Mouse (Mus musculus): ENCODE data around the gene Bhmt.

Bhmt gene

GRCm38 (mm10) chr13:93637282-93638245 lies at the start of gene Bhmt:
Gene Bhmt, minus strand, starts transcription at chr13:93637961.
- no peak for DNase-seq (ENCODE audit: low read depth, low spot score)

DNA sequence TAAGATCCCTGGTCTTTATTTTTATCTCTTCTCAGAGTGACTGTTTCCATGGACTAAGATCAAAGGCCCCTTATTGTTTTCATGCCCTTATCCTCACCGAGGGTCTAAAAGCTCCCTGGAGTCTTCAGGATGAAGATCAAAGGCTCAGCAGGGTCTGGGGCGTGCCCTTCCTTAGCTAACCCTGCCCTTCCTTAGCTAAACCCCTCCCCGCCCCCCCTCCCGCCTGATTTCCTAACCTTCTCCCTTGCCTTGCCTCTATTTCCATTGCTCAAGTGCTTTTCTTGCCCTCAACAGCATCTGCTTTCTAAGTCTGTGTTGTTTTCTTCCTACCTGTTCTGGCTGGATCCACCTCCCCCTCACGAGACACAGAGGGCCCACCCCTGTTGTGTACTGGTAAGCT lies 49.6 kb upstream of the Bhmt start:
- DNase-seq (ENCODE audit: low read depth, low spot score), result peak; percentile 55

DNA sequence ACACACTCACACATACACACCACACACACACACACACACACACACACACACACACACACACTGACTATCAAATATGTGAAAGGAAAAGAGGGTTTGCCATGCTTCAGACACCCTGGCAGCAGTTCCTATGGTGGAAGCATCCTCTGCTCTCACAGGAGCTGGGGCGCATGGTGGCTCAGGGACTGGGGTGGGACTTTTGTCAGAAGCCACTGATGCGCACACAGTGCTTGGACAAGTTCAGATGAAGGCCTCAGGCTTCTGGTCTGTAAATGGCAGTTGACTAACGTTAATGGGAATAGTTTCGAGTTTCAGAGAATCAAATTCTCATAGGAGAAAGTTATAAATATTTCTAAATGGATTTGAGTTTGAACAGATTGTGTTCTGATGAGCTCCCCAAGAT lies 47.5 kb upstream of the Bhmt start:
- no peak for DNase-seq (ENCODE audit: low read depth, low spot score)

DNA sequence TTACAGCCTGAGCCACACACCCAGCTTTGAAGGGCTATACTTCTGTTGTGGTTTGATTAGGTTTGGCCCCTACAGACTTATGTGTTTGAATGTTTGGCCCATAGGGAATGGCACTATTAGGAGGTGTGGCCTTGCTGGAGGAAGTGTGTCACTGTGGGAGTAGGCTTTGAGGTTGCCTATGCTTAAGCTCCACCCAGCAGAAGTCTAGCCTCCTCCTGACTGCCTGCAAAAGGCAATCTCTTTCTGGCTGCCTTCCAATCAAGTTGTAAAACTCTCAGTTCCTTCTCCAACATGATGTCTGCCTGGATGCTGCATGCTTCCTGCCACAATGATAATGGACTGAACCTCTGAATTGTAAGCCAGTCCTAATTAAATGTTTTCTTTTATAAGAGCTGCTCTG lies 45.6 kb upstream of the Bhmt start:
- no peak for DNase-seq (ENCODE audit: low read depth, low spot score)

- DNase-seq (ENCODE audit: low read depth, low spot score), result no peak
Observed at GRCm38 (mm10) chr13:93676864-93677263, 39.1 kb upstream of the Bhmt start.

DNA sequence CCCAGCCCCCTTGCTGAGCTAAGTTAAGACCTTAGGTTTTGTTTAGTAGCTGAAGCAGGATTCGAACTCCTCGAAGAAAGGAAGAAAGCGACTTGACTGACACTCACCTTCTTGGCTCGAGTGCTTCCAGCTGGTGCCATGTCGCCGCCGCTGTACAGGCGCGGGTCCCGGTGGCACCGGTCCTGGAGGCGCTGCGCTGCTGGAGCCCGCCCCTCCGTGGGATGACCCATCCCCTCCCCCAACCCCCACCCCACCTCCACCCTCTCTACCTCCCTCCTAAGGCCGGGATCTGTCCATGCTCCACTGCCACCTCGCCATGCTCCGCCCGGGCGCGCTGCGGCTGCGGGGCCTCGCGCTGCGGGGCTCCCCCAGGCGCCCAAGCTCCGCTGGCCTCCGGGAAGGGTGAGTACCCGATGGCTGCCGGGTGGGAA lies 36.4 kb upstream of the Bhmt start, which contains the start of the genes Bhmt2 and Dmgdh:
Gene Bhmt2 (minus strand): TSS at position 172 of the 431 bp plus-strand sequence.
Gene Dmgdh (plus strand): TSS at position 303 of the 431 bp plus-strand sequence.
- DNase-seq (ENCODE audit: low read depth, low spot score), result no peak

DNA sequence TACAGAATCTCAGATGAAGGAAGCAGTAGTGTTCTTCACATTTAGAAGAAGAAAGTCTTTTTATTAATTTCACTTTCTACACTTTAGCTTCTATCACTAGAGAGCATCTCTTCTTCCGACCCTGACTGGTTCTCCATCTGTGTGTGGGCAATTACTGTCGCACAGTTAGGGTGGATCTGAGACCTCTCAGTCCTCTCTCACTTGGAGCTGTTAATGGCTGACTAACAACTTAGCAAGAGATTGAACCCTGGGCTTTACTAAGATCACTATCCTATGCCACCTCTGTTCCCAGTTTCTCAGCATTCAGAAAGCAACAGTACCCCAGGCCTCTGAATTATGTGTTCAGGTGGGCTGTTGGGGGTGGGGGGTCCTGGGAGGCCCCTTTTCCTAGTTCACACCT lies 35.5 kb upstream of the Bhmt start:
- DNase-seq (ENCODE audit: low read depth, low spot score), result no peak

DNA sequence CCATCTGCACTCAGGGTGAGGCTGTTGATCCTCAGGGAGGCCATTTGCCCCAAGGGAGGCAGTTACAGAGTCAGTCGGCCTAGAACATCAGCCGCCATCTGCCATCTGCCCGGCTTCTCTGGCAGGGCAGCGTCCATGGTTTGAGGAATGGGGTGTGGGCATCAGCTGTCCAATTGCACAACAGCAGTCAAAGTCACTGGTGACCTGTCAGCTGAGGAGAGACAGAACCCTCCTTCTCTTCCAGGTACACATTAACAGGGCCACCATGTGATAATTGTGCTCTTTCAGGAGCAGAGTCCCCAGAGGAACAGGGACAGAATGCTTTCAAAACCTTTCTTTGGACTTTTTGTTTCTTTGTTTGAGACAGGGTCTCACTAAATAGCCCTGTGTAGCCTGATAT lies 34.6 kb upstream of the Bhmt start:
- DNase-seq (ENCODE audit: low read depth, low spot score), result no peak

DNA sequence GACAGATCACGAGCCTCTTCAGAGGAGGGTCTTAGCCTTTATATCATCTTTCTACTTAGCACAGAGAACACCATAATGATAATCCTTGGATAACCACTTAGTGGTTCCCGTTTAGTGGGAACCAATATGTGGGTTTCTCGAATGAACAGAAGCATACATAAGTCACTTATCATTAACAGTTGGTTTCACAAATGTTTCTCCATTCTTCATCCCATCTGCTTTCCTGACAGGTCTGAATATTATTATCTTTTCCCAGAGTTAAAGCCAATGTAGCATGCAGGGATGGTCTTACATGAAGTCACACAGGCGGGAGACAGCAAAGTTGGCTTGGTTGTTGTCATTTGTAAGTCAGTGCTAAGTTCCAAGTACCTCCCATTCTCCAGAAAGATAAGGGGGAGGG lies 29.8 kb upstream of the Bhmt start:
- DNase-seq (ENCODE audit: low read depth, low spot score), result no peak

DNA sequence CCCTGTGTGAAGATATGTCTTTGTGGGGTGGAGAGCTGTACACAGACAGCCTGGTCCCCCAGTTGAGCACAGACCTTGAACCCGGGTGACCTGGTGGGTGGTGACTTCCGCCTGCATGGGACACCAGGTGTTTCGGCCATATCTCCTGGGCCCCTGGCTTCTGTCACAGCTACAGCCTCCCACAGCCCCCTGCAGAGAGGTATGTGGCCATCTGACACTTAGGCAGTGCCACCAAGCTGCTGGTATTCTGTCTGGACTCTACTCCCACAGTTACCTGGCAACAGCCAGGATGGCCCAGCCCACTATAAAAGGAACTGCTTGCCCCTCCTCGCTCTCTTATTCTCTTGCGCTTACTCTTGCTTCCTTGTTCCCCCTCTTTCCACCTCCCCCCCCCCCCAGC lies 20.2 kb upstream of the Bhmt start:
- DNase-seq (ENCODE audit: low read depth, low spot score), result no peak

GRCm38 (mm10) chr13:93653382-93653781 lies 15.6 kb upstream of the Bhmt start:
- no peak for DNase-seq (ENCODE audit: low read depth, low spot score)

DNA sequence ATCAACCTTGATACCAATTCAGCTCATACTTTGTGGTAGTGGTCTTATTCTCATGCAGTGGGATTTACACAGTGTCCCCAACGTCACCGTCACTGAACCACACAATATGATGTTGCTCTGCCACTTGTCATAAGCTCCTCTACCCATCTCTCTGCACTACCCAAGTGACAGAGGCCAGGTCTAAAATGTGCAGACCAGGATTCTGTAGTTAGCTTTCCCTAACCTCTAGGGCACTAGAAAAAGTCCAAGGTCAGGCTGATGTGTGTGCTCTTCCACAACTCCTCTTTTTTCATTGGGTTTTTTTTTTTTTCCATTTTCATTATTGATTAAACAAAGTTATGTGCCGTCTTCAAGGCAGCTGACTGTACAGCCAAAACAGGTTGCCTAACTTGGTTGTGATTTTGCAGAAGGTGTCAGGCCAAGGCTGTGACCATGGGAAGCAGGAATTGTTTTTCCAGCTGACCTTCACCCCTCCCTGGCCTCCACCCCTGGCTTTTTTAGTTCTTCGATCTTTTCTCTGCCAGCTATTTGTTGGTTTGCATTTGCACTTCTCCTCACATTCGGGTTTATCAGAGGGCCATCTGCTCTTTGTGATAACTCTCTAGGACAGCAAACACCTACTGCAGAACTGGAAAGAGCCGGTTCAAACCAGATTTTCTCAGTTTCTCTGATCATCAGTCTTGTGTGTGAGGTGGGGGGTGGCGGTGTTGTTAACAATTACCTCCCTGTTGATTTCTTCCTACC lies 10.8 kb upstream of the Bhmt start:
- DNase-seq (ENCODE audit: low read depth, low spot score), result no peak

- DNase-seq (ENCODE audit: low read depth, low spot score), result no peak
Observed at GRCm38 (mm10) chr13:93639636-93640035, 1.9 kb upstream of the Bhmt start.

GRCm38 (mm10) chr13:93636561-93636960 lies 1.2 kb downstream of the Bhmt start:
- no peak for DNase-seq (ENCODE audit: low read depth, low spot score)

DNA sequence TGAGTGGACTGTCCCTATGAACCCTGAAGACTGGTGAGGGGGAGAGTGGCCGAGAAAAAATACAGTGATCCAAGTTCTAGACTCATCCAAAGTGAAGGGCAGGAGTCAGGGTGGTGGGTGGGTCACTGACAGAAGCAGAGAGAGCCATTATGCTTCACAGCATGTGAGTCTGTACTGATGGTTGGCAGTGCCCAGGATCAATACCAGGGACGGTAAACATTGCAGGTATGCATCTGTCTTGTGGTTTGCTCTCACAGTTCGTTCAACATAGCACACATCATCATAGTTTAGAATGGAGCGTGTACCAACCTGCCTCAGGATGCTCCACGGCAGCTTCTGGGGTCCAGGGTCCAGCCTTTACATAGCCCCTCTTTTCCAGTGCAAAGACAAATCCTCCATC lies 4.8 kb downstream of the Bhmt start:
- no peak for DNase-seq (ENCODE audit: low read depth, low spot score)

- DNase-seq (ENCODE audit: low read depth, low spot score), result no peak
Observed at GRCm38 (mm10) chr13:93630941-93631705, 6.6 kb downstream of the Bhmt start.

DNA sequence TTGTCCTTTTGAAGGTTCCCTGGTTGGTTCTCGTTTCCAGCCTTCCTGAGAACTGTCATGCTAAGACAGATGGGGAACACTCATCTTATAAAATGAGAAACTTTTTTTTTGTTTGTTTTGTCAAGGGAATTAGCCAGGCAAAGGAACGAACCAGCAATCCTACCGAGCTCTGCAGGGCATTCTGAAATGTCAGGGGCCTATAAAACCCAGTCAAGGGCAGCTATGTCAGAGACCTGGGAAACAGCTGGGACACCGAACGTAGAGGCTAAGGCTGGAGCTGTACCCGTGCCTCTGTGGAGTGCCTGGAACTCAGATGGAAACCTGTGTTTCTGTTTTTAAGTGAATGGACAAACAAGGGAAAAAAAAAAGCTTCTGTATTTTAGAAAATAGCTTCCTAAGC lies 8.9 kb downstream of the Bhmt start:
- no peak for DNase-seq (ENCODE audit: low read depth, low spot score)

GRCm38 (mm10) chr13:93614361-93614948 lies 23.3 kb downstream of the Bhmt start:
- DNase-seq (ENCODE audit: low read depth, low spot score), result no peak

DNA sequence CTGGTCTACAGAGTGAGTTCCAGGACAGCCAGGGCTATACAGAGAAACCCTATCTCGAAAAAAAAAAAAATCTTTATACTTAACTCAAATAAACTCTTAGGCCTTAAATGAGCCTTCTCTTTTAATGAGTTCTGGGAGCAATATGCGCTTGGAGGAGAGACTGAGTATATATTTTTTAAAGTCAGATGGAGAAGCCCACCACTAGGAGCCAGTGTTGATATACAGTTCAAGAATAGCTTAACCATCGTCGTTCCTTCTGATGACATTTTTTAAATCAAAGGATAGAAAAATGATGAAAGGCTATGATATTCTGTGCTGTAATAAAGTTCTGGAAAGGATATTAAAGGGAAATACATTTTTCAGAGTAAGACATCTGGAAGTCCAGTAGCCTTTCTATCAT lies 24.0 kb downstream of the Bhmt start:
- DNase-seq (ENCODE audit: low read depth, low spot score), result no peak

DNA sequence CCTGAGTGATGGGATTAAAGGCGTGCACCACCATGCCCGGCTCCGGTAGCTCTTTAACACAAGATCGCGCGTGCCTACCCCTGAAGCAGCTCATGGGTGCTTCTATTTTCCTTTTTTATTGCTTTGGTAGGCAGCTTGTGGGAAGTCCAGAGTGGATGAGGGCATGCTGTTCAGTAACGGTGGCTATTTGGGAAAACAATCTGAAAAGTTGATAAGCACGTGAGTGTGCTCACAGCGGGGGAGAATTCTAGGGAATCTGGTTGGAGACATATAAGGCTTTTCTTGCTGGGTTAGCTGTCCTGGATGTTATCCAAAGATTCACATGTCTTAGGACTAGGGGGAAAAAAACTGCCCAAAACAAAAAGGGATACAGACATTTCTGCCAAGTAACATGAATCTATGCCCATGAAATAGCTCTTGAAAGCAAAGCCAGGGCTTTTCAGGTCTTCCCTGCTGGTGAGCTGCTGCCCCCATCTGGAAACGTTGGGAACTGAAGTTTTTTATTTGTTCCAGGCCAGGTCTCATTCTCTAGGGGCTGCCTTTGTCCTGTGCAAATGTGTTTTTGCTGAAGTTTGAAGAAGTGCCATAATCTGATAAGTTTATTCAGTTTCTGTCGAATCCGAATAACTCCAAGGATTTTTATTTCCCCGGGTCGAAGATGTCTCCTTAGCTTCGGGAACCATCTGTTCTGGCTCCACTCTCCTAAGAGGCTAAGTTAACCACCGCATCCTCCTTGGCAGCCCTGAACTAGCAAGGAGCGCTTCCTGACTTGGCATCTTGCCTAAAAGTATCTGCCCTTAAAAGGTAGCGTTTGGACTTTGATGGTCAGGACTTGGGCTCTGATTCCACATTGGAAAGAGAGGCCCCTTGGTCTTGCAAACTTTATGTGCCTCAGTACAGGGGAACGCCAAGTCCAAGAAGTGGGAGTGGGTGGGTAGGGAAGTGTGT lies 24.8 kb downstream of the Bhmt start:
- peak; percentile 47 for DNase-seq (ENCODE audit: low read depth, low spot score)
